Mouse (Mus musculus) G1E (cell line): ENCODE results near the gene Gm20683.

ENCODE experiments used
- CTCF ChIP-seq: IDR thresholded peaks from 2 replicates; pipeline ENCODE4 v1.5.1; 2012; ENCODE audit warnings: low read depth, low read length, inconsistent platforms, mixed read lengths
- GATA1 ChIP-seq: IDR thresholded peaks from 2 replicates; pipeline ENCODE4 v1.6.1; 2012; ENCODE audit warnings: borderline replicate concordance, low read length, inconsistent platforms, mixed read lengths
- POLR2AphosphoS5 ChIP-seq: IDR thresholded peaks from 2 replicates; pipeline ENCODE4 v1.6.1; 2012; ENCODE audit warnings: low read depth, low read length, inconsistent platforms; ENCODE audit not compliant: insufficient replicate concordance

DNA sequence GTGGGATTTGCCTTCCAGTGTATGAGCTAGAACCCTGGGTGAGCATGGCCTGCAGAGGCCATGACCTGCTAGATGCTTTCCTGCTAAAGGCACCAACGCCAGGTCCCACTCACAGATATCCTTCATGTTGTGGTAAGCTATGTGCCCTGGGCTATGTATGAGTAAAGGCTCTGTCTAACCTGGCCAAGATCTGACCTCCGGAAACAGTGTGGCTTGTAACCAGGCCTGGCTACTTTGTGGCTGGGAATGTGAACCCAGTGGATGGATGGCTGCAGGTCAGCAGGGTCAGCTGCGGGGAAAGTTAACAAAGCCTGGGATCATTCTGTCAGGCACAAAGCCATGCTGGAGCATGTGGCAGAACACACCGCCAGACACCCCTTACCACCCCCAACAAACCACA lies 40.1 kb upstream of the Gm20683 start:
- no peak for TF ChIP-seq POLR2AphosphoS5
- no peak for TF ChIP-seq CTCF
- no peak for TF ChIP-seq GATA1
